Mouse (Mus musculus): ENCODE measurements around the gene Snx11. TPM values are rescaled to one million over a fixed set of nuclear protein-coding genes. Genes with fewer than 3 reads are reported as not detected.

Snx11 gene
- 10 to 100 TPM; 19.7 to 22.1 TPM for polyA plus RNA-seq (2017; shearing (Covaris generic))

DNA sequence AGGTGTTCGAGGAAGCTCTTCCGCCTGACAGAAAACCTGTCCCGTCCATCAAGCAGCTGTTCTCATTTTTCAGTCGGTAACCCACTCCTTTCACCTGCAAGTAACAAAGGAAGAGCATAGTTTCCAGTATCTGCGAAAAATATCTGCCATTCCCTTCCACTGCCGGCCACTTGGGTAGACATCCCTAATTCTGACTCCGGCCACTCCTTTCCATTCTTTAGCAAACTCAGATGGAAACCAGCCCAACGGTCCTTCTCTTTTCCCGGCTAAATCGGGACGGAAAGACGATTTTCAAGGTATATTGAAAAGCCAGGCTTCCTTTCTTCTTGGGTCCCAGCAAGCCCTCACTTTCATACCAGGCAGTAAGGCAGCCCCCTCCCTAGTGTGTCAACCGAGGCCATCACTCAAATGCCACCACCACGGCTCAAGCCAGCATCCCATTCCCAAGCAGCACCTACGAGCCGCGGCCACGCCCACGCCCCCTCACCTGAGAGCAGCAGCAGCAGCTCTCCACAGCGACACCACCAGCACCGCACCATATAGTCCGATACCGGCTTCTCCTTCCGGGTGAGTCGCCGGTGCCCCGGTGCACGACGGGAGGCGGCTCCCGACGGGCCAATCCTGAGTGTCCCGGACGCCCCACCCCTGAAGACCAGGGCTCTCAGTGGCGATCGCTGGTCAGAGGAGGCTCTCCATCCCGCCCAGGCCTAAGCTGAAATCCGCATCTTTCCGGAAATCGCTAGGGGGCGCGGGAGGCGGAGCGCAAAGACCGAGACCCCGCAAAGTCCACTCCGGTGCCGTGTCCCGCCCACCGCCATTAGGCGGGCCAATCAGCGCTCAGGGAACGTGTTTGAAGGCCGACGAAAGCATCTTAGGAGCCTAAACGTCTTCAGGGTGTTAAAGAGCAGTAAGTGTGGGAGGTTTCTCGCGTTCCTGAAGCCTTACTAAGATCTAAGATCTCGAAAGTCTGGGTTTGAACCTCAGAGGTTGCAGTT, at the start of gene Snx11:
Gene Snx11 (minus strand): TSS at position 592 of the 995 bp plus-strand sequence.

GRCm38 (mm10) chr11:96788871-96789795, 11.8 kb upstream of the Snx11 start, which contains the start of gene Cbx1:
Cbx1 (plus strand) TSS chr11:96789127.

Other genes with a start within 250 kb of the Snx11 start
- gene Cbx1, start 11.6 kb upstream of the Snx11 start, polyA plus RNA-seq (2017; shearing (Covaris generic)), result 10 to 100 TPM; 38.7 to 49.2 TPM
- gene Nfe2l1, start 52.4 kb upstream of the Snx11 start, polyA plus RNA-seq (2017; shearing (Covaris generic)), result 10 to 100 TPM; 27.7 to 43.2 TPM
- gene Copz2, start 72.3 kb upstream of the Snx11 start, polyA plus RNA-seq (2017; shearing (Covaris generic)), result under 1 TPM; 0.29 to 0.31 TPM
- gene Cdk5rap3, start 138.9 kb upstream of the Snx11 start, polyA plus RNA-seq (2017; shearing (Covaris generic)), result 100 to 1,000 TPM in 1 of 2 experiments, 10 to 100 TPM in 1; 65.7 to 112 TPM
- gene Prr15l, start 150.5 kb upstream of the Snx11 start, polyA plus RNA-seq (2017; shearing (Covaris generic)), result under 1 TPM in 1 of 2 experiments, not detected in 1; 0.49 TPM
- 10 to 100 TPM; 36.8 to 52.3 TPM for gene Pnpo, start 166.4 kb upstream of the Snx11 start, polyA plus RNA-seq (2017; shearing (Covaris generic))
- gene Sp2, start 205.4 kb upstream of the Snx11 start, polyA plus RNA-seq (2017; shearing (Covaris generic)), result 10 to 100 TPM; 49.0 to 58.2 TPM
- 1 to 10 TPM; 5.6 to 8.8 TPM for gene Sp6, start 235.8 kb upstream of the Snx11 start, polyA plus RNA-seq (2017; shearing (Covaris generic))